8 mouse cellular contexts compared by ENCODE assay signal in the genomic region with DNA sequence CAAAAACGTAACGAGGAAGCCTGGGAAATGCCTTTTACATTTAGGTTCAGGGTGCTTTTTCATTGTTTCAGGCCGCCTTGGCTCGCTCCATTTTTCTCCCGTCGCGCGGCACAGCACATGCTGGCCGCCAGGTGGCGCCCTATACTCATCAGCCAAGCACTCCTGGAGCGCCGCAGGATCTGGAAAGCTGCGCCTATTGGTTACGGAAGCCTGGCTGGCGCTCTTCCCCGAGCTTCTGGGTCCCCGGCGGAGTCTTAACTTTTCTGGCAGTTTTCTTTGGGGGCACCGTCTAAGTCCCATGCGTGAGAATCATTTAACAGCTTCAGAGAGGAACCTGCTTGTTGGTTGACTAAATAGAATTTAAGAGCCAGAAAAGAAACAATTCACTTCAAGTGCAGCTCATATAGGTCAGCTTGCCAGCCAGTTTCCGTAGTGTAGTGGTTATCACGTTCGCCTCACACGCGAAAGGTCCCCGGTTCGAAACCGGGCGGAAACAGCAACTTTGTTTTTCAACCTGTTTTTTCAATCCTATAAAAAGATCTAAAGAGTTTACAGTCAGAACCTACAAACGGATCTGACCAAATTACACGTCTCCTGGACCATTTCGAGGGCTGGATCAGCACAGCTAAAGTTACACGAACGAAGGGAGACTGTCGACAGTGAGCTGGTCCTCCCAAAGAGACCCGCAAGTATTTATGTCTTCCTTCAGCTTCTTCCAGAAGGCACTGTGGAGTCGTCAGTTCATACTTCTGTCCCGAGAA. TPM values are rescaled to one million over a fixed set of nuclear protein-coding genes. Genes with fewer than 3 reads are reported as not detected.
DNase-seq lines count a peak whose midpoint lies in the region; ATAC-seq and TF ChIP-seq lines count a peak whose summit lies in the region.

No protein-coding gene starts in this region.

- peak overlapping the region; percentile 58 for H3K9ac ChIP-seq in embryonic facial prominence, embryonic 14.5 days (ENCODE audit: low read depth, low read length)
- peak overlapping the region; percentile 62 for H3K9ac ChIP-seq in limb, embryonic 12.5 days (replicated peaks)
- peak overlapping the region; percentile 48 for H3K9ac ChIP-seq in midbrain, embryonic 14.5 days (replicated peaks; ENCODE audit: low read length)

- H3K4me3 ChIP-seq in bone marrow, adult 2 months (replicated peaks; ENCODE audit: control insufficient read depth, low read depth, low read length), result peak overlapping the region; percentile 72
- peak overlapping the region; percentile 50 for H3K4me3 ChIP-seq in embryonic facial prominence, embryonic 14.5 days (ENCODE audit: low read depth, low read length)
- H3K4me3 ChIP-seq in limb, embryonic 12.5 days (replicated peaks), result peak overlapping the region; percentile 54
- peak overlapping the region; percentile 51 for H3K4me3 ChIP-seq in midbrain, embryonic 14.5 days (replicated peaks; ENCODE audit: low read depth, low read length)

- ATAC-seq in embryonic facial prominence, embryonic 14.5 days (ENCODE audit: low read depth), result peak; percentile 95
- ATAC-seq in limb, embryonic 12.5 days (ENCODE audit: insufficient number of reproducible peaks, insufficient read depth, low FRiP score, low TSS enrichment, low read depth), result peak; percentile 92
- peak; percentile 92 for ATAC-seq in midbrain, embryonic 14.5 days (ENCODE audit: low FRiP score, low TSS enrichment)

- WGBS in bone marrow, adult 2 months, result under 1% methylated on average over 38 of the region's 38 CpGs
- WGBS in embryonic facial prominence, embryonic 14.5 days, result under 1% methylated on average over 38 of the region's 38 CpGs
- under 1% methylated on average over 38 of the region's 38 CpGs for WGBS in limb, embryonic 12.5 days
- WGBS in midbrain, embryonic 14.5 days, result under 1% methylated on average over 38 of the region's 38 CpGs

- peak overlapping the region; percentile 23 for H3K27ac ChIP-seq in bone marrow, adult 2 months (ENCODE audit: control insufficient read depth, insufficient read depth, low read depth, low read length, poor library complexity)
- peak overlapping the region; percentile 80 for H3K27ac ChIP-seq in embryonic facial prominence, embryonic 14.5 days (replicated peaks; ENCODE audit: low read depth, low read length)
- peak overlapping the region; percentile 84 for H3K27ac ChIP-seq in limb, embryonic 12.5 days
- peak overlapping the region; percentile 80 for H3K27ac ChIP-seq in midbrain, embryonic 14.5 days (replicated peaks; ENCODE audit: low read depth, low read length)

- no peaks in the 10 kb centered on the region for H3K9me3 ChIP-seq in embryonic facial prominence, embryonic 14.5 days (ENCODE audit: control insufficient read depth, low read length)
- no peaks in the 10 kb centered on the region for H3K9me3 ChIP-seq in limb, embryonic 12.5 days
- no peaks in the 10 kb centered on the region for H3K9me3 ChIP-seq in midbrain, embryonic 14.5 days (ENCODE audit: control insufficient read depth, low read length)

- peak; percentile 94 for TF ChIP-seq CTCF in bone marrow, adult 2 months (IDR thresholded peaks at IDR 0.05; ENCODE audit: control insufficient read depth, insufficient read depth, low read length)

- TF ChIP-seq POLR2A in bone marrow, adult 2 months (IDR thresholded peaks at IDR 0.05; ENCODE audit: borderline replicate concordance, control insufficient read depth, low read depth, low read length), result peak; percentile 19; the same call in 1 of the 2 replicates

- H3K4me2 ChIP-seq in embryonic facial prominence, embryonic 14.5 days (ENCODE audit: low read depth, low read length), result peak overlapping the region; percentile 70
- H3K4me2 ChIP-seq in limb, embryonic 12.5 days, result peak overlapping the region; percentile 61
- peak overlapping the region; percentile 55 for H3K4me2 ChIP-seq in midbrain, embryonic 14.5 days (ENCODE audit: low read length)

- H3K27me3 ChIP-seq in embryonic facial prominence, embryonic 14.5 days (replicated peaks; ENCODE audit: control insufficient read depth, insufficient read depth, low read length), result no peaks in the 10 kb centered on the region
- H3K27me3 ChIP-seq in limb, embryonic 12.5 days, result no peaks in the 10 kb centered on the region
- no peaks in the 10 kb centered on the region for H3K27me3 ChIP-seq in midbrain, embryonic 14.5 days (ENCODE audit: control insufficient read depth, insufficient read depth, low read length)

- H3K36me3 ChIP-seq in embryonic facial prominence, embryonic 14.5 days (ENCODE audit: control insufficient read depth, insufficient read depth, low read length), result no peaks in the 10 kb centered on the region
- no peaks in the 10 kb centered on the region for H3K36me3 ChIP-seq in limb, embryonic 12.5 days
- H3K36me3 ChIP-seq in midbrain, embryonic 14.5 days (ENCODE audit: control insufficient read depth, insufficient read depth, low read length), result no peaks in the 10 kb centered on the region

- peak; percentile 97 for DNase-seq in 416B (ENCODE audit: low read depth)
- DNase-seq in embryonic facial prominence, embryonic 14.5 days (ENCODE audit: low spot score), result peak; percentile 98
- DNase-seq in heart, adult 8-10 months (ENCODE audit: low spot score), result peak; percentile 93
- DNase-seq in kidney, adult 8-10 months, result peak; percentile 92 to 95
- DNase-seq in midbrain, embryonic 14.5 days, result peak; percentile 97
- DNase-seq in spleen, adult 12 weeks (ENCODE audit: low spot score), result peak; percentile 96

- peaks cover 1% of the 10 kb centered on the region for H3K4me1 ChIP-seq in bone marrow, adult 2 months (ENCODE audit: control insufficient read depth, insufficient read depth, low read length)
- H3K4me1 ChIP-seq in embryonic facial prominence, embryonic 14.5 days (ENCODE audit: control insufficient read depth, insufficient read depth, low read length), result no peaks in the 10 kb centered on the region
- H3K4me1 ChIP-seq in limb, embryonic 12.5 days (replicated peaks), result peaks cover 9% of the 10 kb centered on the region
- H3K4me1 ChIP-seq in midbrain, embryonic 14.5 days (ENCODE audit: control insufficient read depth, insufficient read depth, low read length), result no peaks in the 10 kb centered on the region

RNA-seq across cellular contexts. Expression of a gene that starts 2.5 kb away (rescaled TPM):
- not detected in 2 replicates for polyA plus RNA-seq in bone marrow, adult 2 months (2011; ENCODE audit: insufficient read depth, insufficient read length, low replicate concordance, missing spikeins)
- polyA plus RNA-seq in embryonic facial prominence, embryonic 14.5 days (2014; fragmentation: Nextera tagmentation; extraction: Ambion mirVana), result 4.4 and 12.3 TPM in 2 replicates
- 1 to 10 TPM in 1 of 4 experiments, under 1 TPM in 3; 0.60 to 2.0 (median 0.88) TPM for total RNA-seq in heart, adult 8-10 months (2022)
- 1.5 and 1.6 TPM in 2 replicates for polyA plus RNA-seq in limb, embryonic 12.5 days (2016; fragmentation: Nextera tagmentation; extraction: Ambion mirVana)
- polyA plus RNA-seq in midbrain, embryonic 14.5 days (2014; fragmentation: Nextera tagmentation; extraction: Ambion mirVana), result 2.7 and 4.2 TPM in 2 replicates

RNA-seq across cellular contexts. Expression of a gene that starts 39.2 kb away (rescaled TPM):
- polyA plus RNA-seq in bone marrow, adult 2 months (2011; ENCODE audit: insufficient read depth, insufficient read length, low replicate concordance, missing spikeins), result 63.6 and 72.1 TPM in 2 replicates
- 276 and 291 TPM in 2 replicates for polyA plus RNA-seq in embryonic facial prominence, embryonic 14.5 days (2014; fragmentation: Nextera tagmentation; extraction: Ambion mirVana)
- 1,000 to 10,000 TPM; 1,259 to 1,304 (median 1,268) TPM for total RNA-seq in heart, adult 8-10 months (2022)
- polyA plus RNA-seq in limb, embryonic 12.5 days (2016; fragmentation: Nextera tagmentation; extraction: Ambion mirVana), result 182 and 217 TPM in 2 replicates
- 295 and 310 TPM in 2 replicates for polyA plus RNA-seq in midbrain, embryonic 14.5 days (2014; fragmentation: Nextera tagmentation; extraction: Ambion mirVana)

RNA-seq across cellular contexts. Expression of a gene that starts 39.3 kb away (rescaled TPM):
- not detected in 2 replicates for polyA plus RNA-seq in bone marrow, adult 2 months (2011; ENCODE audit: insufficient read depth, insufficient read length, low replicate concordance, missing spikeins)
- polyA plus RNA-seq in embryonic facial prominence, embryonic 14.5 days (2014; fragmentation: Nextera tagmentation; extraction: Ambion mirVana), result 9.6 and 11.2 TPM in 2 replicates
- total RNA-seq in heart, adult 8-10 months (2022), result under 1 TPM in 2 of 4 experiments, not detected in 2; 0.31 to 0.41 TPM
- polyA plus RNA-seq in limb, embryonic 12.5 days (2016; fragmentation: Nextera tagmentation; extraction: Ambion mirVana), result 1.5 and 2.6 TPM in 2 replicates
- polyA plus RNA-seq in midbrain, embryonic 14.5 days (2014; fragmentation: Nextera tagmentation; extraction: Ambion mirVana), result 0.39 and 0.51 TPM in 2 replicates

RNA-seq across cellular contexts. Expression of a gene that starts 46.5 kb away (rescaled TPM):
- 18.2 and 56.7 TPM in 2 replicates for polyA plus RNA-seq in bone marrow, adult 2 months (2011; ENCODE audit: insufficient read depth, insufficient read length, low replicate concordance, missing spikeins)
- 20.5 and 25.0 TPM in 2 replicates for polyA plus RNA-seq in embryonic facial prominence, embryonic 14.5 days (2014; fragmentation: Nextera tagmentation; extraction: Ambion mirVana)
- total RNA-seq in heart, adult 8-10 months (2022), result 10 to 100 TPM in 2 of 4 experiments, 1 to 10 TPM in 2; 7.8 to 13.7 (median 9.7) TPM
- polyA plus RNA-seq in limb, embryonic 12.5 days (2016; fragmentation: Nextera tagmentation; extraction: Ambion mirVana), result 4.5 and 5.3 TPM in 2 replicates
- polyA plus RNA-seq in midbrain, embryonic 14.5 days (2014; fragmentation: Nextera tagmentation; extraction: Ambion mirVana), result 2.5 and 8.3 TPM in 2 replicates

Comparison
In these comparisons a context has a peak if more than half of its experiments do, and no peak if none do; other contexts are left out.
1. Peak in every context shown above with its lines: DNase-seq, ATAC-seq, H3K4me3 ChIP-seq and H3K27ac ChIP-seq.
2. H3K27ac ChIP-seq: peak in every context shown above with its lines; median percentile 84 in limb, embryonic 12.5 days; 80 in embryonic facial prominence, embryonic 14.5 days; 80 in midbrain, embryonic 14.5 days; 23 in bone marrow, adult 2 months.